Mouse (Mus musculus) CH12.LX (cell line): ENCODE measurements at regions not wholly inside any gene's neighbourhood (a gene's known extent, or its start where the extent isn't known, plus 50 kb on each side); places are given as distances from the start of the nearest gene placed in this dataset.

Experiments used
- DNase-seq: peaks from one replicate; pipeline ENCODE4 v3.0.0-alpha.2; 2013; ENCODE audit errors: extremely low read depth
- H3K27ac ChIP-seq: 2 replicates; pipeline ENCODE4 v1.5.1; 2012; ENCODE audit warnings: low read depth, mild to moderate bottlenecking, control low read depth, moderate library complexity; ENCODE audit not compliant: insufficient read depth
- H3K27me3 ChIP-seq: replicated peaks from 2 replicates; pipeline ENCODE3; 2012; ENCODE audit warnings: inconsistent platforms
- H3K36me3 ChIP-seq, 2 experiments: replicated peaks in 1 of 2; 2 replicates each; pipeline versions ENCODE3 to v1.6.1; 2012; ENCODE audit warnings: inconsistent platforms in 1 of 2, low read length in 1 of 2, mild to moderate bottlenecking in 1 of 2, mixed read lengths in 1 of 2, moderate library complexity in 1 of 2; ENCODE audit not compliant: control insufficient read depth in 1 of 2, insufficient read depth in 1 of 2
- H3K4me1 ChIP-seq, 2 experiments: 2 replicates each; pipeline ENCODE4 v1.6.1; 2012; ENCODE audit warnings: inconsistent platforms in 1 of 2, moderate library complexity in 1 of 2; ENCODE audit not compliant: insufficient read depth in 2 of 2, control insufficient read depth in 1 of 2
- H3K4me2 ChIP-seq: 2 replicates; pipeline ENCODE4 v1.6.1; 2012; ENCODE audit warnings: low read depth, mild to moderate bottlenecking, control low read depth; ENCODE audit not compliant: poor library complexity, insufficient read depth, severe bottlenecking
- H3K4me3 ChIP-seq, 3 experiments: fragments of 150-350 bp in 1 of 3; sonication (generic) in 1 of 3; replicated peaks in 1 of 3; 2 replicates each; pipeline versions ENCODE3 to v1.5.1; 2011 to 2012; ENCODE audit warnings: low read depth in 2 of 3, low read length in 2 of 3, mild to moderate bottlenecking in 2 of 3, moderate library complexity in 2 of 3, control low read depth in 1 of 3, improper control_type of control experiment in 1 of 3, inconsistent platforms in 1 of 3, mixed read lengths in 1 of 3; ENCODE audit not compliant: poor library complexity in 1 of 3
- H3K79me2 ChIP-seq: replicated peaks from 2 replicates; pipeline ENCODE4 v1.6.1; 2012; ENCODE audit warnings: mild to moderate bottlenecking, moderate library complexity; ENCODE audit not compliant: control insufficient read depth, poor library complexity, insufficient read depth, severe bottlenecking; ENCODE audit errors: extremely low read depth
- H3K9ac ChIP-seq: 2 replicates; pipeline ENCODE4 v1.6.1; 2012; ENCODE audit warnings: low read depth, mild to moderate bottlenecking, control low read depth, moderate library complexity; ENCODE audit not compliant: insufficient read depth
- H3K9me3 ChIP-seq: replicated peaks from 2 replicates; pipeline ENCODE3; 2012; ENCODE audit warnings: low read length, inconsistent platforms, mixed read lengths
- BHLHE40 ChIP-seq: IDR thresholded peaks from 2 replicates; pipeline ENCODE4 v1.6.1; 2011; ENCODE audit warnings: mild to moderate bottlenecking, low read depth, low read length, improper control_type of control experiment
- CHD1 ChIP-seq: IDR thresholded peaks from 2 replicates; pipeline ENCODE4 v1.6.1; 2012; ENCODE audit warnings: low read depth, low read length, improper control_type of control experiment, inconsistent platforms
- CHD2 ChIP-seq: IDR thresholded peaks from 2 replicates; pipeline ENCODE4 v1.6.1; 2011; ENCODE audit warnings: low read length, improper control_type of control experiment
- CTCF ChIP-seq, 2 experiments: IDR thresholded peaks in 1 of 2; conservative IDR thresholded peaks in 1 of 2; 2 replicates each; pipeline ENCODE4 v1.5.1; 2011 to 2012; ENCODE audit warnings: low read depth in 2 of 2, low read length in 2 of 2, improper control_type of control experiment in 1 of 2, inconsistent platforms in 1 of 2, mild to moderate bottlenecking in 1 of 2, moderate library complexity in 1 of 2
- ELF1 ChIP-seq: IDR thresholded peaks from 2 replicates; pipeline ENCODE4 v1.6.1; 2014; ENCODE audit warnings: low read depth, mild to moderate bottlenecking, inconsistent platforms, low read length, improper control_type of control experiment
- EP300 ChIP-seq: IDR thresholded peaks from 2 replicates; pipeline ENCODE4 v1.6.1; 2011; ENCODE audit warnings: low read length, improper control_type of control experiment
- ETS1 ChIP-seq: conservative IDR thresholded peaks from 2 replicates; pipeline ENCODE4 v1.6.1; 2012; ENCODE audit warnings: low read depth, mild to moderate bottlenecking, inconsistent platforms, low read length, improper control_type of control experiment, moderate library complexity
- MAX ChIP-seq: IDR thresholded peaks from 2 replicates; pipeline ENCODE4 v1.6.1; 2011; ENCODE audit warnings: low read length, improper control_type of control experiment
- MEF2A ChIP-seq: IDR thresholded peaks from 2 replicates; pipeline ENCODE4 v1.6.1; 2014; ENCODE audit warnings: low read depth, mild to moderate bottlenecking, inconsistent platforms, low read length, improper control_type of control experiment, borderline replicate concordance
- NELFE ChIP-seq: IDR thresholded peaks from 2 replicates; pipeline ENCODE4 v1.6.1; 2011; ENCODE audit warnings: low read depth, low read length, improper control_type of control experiment
- NRF1 ChIP-seq: IDR thresholded peaks from 2 replicates; pipeline ENCODE4 v1.6.1; 2014; ENCODE audit warnings: low read depth, mild to moderate bottlenecking, inconsistent platforms, low read length, improper control_type of control experiment, moderate library complexity
- PAX5 ChIP-seq: IDR thresholded peaks from 2 replicates; pipeline ENCODE4 v1.6.1; 2012; ENCODE audit warnings: low read length, inconsistent platforms, mixed read lengths
- POLR2A ChIP-seq: IDR thresholded peaks from 2 replicates; pipeline ENCODE4 v1.6.1; 2011; ENCODE audit warnings: low read depth, mild to moderate bottlenecking, improper control_type of control experiment, low read length
- POLR2AphosphoS2 ChIP-seq: IDR thresholded peaks from 2 replicates; pipeline ENCODE4 v1.6.1; 2011; ENCODE audit warnings: low read depth, low read length, improper control_type of control experiment
- RAD21 ChIP-seq: IDR thresholded peaks from 2 replicates; pipeline ENCODE4 v1.6.1; 2011; ENCODE audit warnings: low read depth, mild to moderate bottlenecking, low read length, improper control_type of control experiment, moderate library complexity
- SIN3A ChIP-seq: IDR thresholded peaks from 2 replicates; pipeline ENCODE4 v1.6.1; 2012; ENCODE audit warnings: low read length, improper control_type of control experiment, inconsistent platforms
- USF1 ChIP-seq: IDR thresholded peaks from 2 replicates; pipeline ENCODE4 v1.6.1; 2014; ENCODE audit warnings: low read depth, mild to moderate bottlenecking, inconsistent platforms, low read length, improper control_type of control experiment
- ZKSCAN1 ChIP-seq: IDR thresholded peaks from 2 replicates; pipeline ENCODE4 v1.6.1; 2012; ENCODE audit warnings: low read depth, inconsistent platforms, low read length, improper control_type of control experiment, borderline replicate concordance
- dilution Hi-C: fragments of 300-500 bp; cut with MboI; formaldehyde crosslinking; loops from 2 replicates; pipeline ENCODE4 v1.14.3; 2020; ENCODE audit warnings: low sequenced_read_pairs; ENCODE audit not compliant: extremely low pct_unique_long_range_greater_than_20kb, extremely low pct_ligation_motif_present
- in situ Hi-C: fragments of 300-500 bp; cut with MboI; formaldehyde crosslinking; loops from 3 replicates; pipeline ENCODE4 v1.14.3; 2019; ENCODE audit warnings: low sequenced_read_pairs, low pct_ligation_motif_present, low pct_unique_long_range_greater_than_20kb, mixed read lengths

DNA sequence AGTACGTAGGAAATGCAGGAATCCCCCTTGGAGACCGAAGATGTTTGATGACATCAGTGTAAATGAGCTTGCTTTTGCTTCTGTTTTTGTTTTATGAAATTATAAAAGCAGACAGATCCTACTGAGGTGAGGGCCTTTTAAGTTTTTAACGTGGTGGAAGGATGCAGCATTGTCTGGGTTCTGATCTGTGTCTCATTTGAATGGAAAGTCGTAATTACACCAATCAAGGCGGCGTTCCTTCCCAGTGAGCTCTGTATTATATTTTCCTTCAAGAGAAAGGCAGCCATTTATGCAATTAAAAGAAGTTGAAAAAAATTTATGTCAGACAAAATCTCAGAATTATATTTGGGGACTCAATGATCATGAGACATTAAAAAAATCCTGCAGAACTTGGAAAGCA is 176.9 kb upstream of the Tapt1 start:
- in situ Hi-C loops (no loop called here), dilution Hi-C loops (no loop called here)
- no peaks in the 10 kb centered on the region for H3K36me3 ChIP-seq
- H3K27ac ChIP-seq: no peak overlapping the region
- H3K4me1 ChIP-seq: peaks cover 0 to 7% of the 10 kb centered on the region in 2 experiments; a peak in 2 of 4 replicates
- H3K79me2 ChIP-seq: no peaks in the 10 kb centered on the region
- no peak overlapping the region for H3K4me3 ChIP-seq
- no peak for TF ChIP-seq CHD2
- no peak for TF ChIP-seq NRF1
- no peak for TF ChIP-seq SIN3A
- TF ChIP-seq NELFE: no peak
- TF ChIP-seq ETS1: no peak
- no peak for TF ChIP-seq CTCF (conservative IDR thresholded peaks at IDR 0.05 in 1 of 2, IDR thresholded peaks at IDR 0.05 in 1 of 2; ENCODE audit: low read depth in 2 of 2, low read length in 2 of 2)
- no peak for TF ChIP-seq RAD21
- no peak for TF ChIP-seq POLR2AphosphoS2
- TF ChIP-seq ZKSCAN1: no peak
- TF ChIP-seq POLR2A: no peak
- no peak for TF ChIP-seq PAX5
- TF ChIP-seq MEF2A: no peak
- TF ChIP-seq MAX: no peak
- no peak for TF ChIP-seq USF1
- no peak for TF ChIP-seq ELF1
- TF ChIP-seq CHD1: no peak
- TF ChIP-seq EP300: no peak
- no peak for TF ChIP-seq BHLHE40
- no peak for DNase-seq
- H3K27me3 ChIP-seq: no peaks in the 10 kb centered on the region
- H3K9ac ChIP-seq: no peak overlapping the region
- H3K9me3 ChIP-seq: no peaks in the 10 kb centered on the region
- H3K4me2 ChIP-seq: no peak overlapping the region

DNA sequence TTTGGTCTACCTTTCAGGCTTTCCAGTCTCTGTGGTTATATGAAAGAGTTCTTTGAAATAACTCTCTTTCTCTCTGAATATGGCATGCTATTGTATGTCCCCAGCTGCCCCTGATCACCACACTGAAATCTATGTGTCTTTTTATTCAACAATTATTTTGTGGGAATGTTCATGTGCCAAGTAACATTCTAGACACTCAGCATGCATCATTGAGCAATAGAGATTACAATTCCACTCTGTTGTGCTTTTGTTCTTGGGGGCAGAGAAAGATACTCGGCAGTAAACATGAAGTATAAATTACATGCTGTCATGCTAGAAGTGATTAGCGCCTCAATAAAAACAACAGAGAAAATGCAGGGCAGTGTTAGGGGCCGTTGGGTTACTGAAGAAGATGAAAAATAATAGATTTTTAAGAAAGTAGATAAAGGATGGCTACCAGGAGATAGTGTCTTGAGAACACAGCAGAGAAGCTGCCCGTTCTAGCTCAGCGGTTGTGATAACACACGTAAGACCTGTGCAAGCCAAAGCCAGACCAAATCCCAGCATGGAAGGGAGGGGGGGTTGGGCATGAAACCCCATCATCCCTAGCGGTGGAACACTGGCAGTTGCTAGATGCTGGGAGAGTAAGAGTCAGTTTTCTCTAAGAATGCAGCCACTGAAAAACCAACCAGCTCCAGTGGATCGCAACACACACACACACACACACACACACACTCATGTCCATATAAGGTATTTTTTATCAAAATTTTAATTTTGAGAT is 174.3 kb upstream of the Tapt1 start:
- Histone ChIP-seq H3K27ac (no peak overlapping the region), H3K4me2 (no peak overlapping the region), H3K9me3 (no peaks in the 10 kb centered on the region), H3K27me3 (no peaks in the 10 kb centered on the region), H3K9ac (no peak overlapping the region), H3K79me2 (no peaks in the 10 kb centered on the region), H3K36me3 (no peaks in the 10 kb centered on the region), H3K4me3 (no peak overlapping the region), H3K4me1 (peaks cover 0 to 7% of the 10 kb centered on the region in 2 experiments; a peak in 2 of 4 replicates)
- dilution Hi-C loops (no loop called here), in situ Hi-C loops (no loop called here)
- no peak for DNase-seq
- no peak for TF ChIP-seq NRF1
